Mouse (Mus musculus): Measurements from ENCODE around the gene Adcy9. TPM values are rescaled to one million over a fixed set of nuclear protein-coding genes. Genes with fewer than 3 reads are reported as not detected.

Adcy9 gene
- polyA plus RNA-seq, 1 experiment from 2014 or later, result 1.4 TPM

DNA sequence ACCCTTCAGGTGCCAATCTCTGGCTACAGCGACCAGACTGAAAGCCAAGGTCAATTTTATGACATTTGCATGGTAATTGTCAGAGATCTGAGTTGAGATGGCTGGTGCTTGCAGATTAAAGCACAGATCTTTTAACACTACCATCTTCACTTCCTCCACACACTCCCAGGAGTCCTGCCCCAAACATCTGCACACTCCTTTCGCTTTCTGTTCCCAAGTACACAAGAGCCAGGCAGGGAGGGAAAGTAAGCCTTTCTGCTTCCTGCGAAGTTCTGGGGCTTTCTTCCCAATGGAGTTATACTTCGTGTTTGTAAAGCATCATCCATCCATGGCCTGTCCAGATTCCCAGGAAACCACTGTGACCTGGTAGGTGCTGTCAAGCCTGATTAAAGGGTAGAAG lies 38.8 kb downstream of the Adcy9 start:
- Histone ChIP-seq H3K27ac (ENCODE audit: low read length) (no peak overlapping the region), H3K27me3 (ENCODE audit: control insufficient read depth, insufficient read depth, low read length) (no peaks in the 10 kb centered on the region), H3K4me2 (replicated peaks; ENCODE audit: low read depth, low read length) (no peak overlapping the region), H3K4me1 (ENCODE audit: control insufficient read depth, insufficient read depth, low read length) (no peaks in the 10 kb centered on the region), H3K9ac (replicated peaks; ENCODE audit: low read depth, low read length) (no peak overlapping the region), H3K36me3 (ENCODE audit: control insufficient read depth, insufficient read depth, low read length) (no peaks in the 10 kb centered on the region), H3K4me3 (ENCODE audit: low read depth, low read length) (no peak overlapping the region), H3K9me3 (ENCODE audit: control insufficient read depth, low read depth, low read length) (no peaks in the 10 kb centered on the region)
- WGBS, result 67% methylated on average over 4 of the region's 4 CpGs
- ATAC-seq (ENCODE audit: insufficient number of reproducible peaks, insufficient read depth, low FRiP score, low read depth), result no peak

- Histone ChIP-seq H3K4me1 (ENCODE audit: control insufficient read depth, insufficient read depth, low read length) (no peaks in the 10 kb centered on the region), H3K27ac (ENCODE audit: low read length) (no peak overlapping the region), H3K9ac (replicated peaks; ENCODE audit: low read depth, low read length) (no peak overlapping the region), H3K4me3 (ENCODE audit: low read depth, low read length) (no peak overlapping the region), H3K36me3 (ENCODE audit: control insufficient read depth, insufficient read depth, low read length) (no peaks in the 10 kb centered on the region), H3K9me3 (ENCODE audit: control insufficient read depth, low read depth, low read length) (no peaks in the 10 kb centered on the region), H3K4me2 (replicated peaks; ENCODE audit: low read depth, low read length) (no peak overlapping the region), H3K27me3 (ENCODE audit: control insufficient read depth, insufficient read depth, low read length) (no peaks in the 10 kb centered on the region)
- no peak for ATAC-seq (ENCODE audit: insufficient number of reproducible peaks, insufficient read depth, low FRiP score, low read depth)
- WGBS, result 70% methylated on average over 1 of the region's 1 CpGs
Observed at GRCm38 (mm10) chr16:4378788-4379187, 41.5 kb downstream of the Adcy9 start.

- Histone ChIP-seq H3K27ac (ENCODE audit: low read length) (no peak overlapping the region), H3K4me3 (ENCODE audit: low read depth, low read length) (no peak overlapping the region), H3K9ac (replicated peaks; ENCODE audit: low read depth, low read length) (no peak overlapping the region), H3K27me3 (ENCODE audit: control insufficient read depth, insufficient read depth, low read length) (no peaks in the 10 kb centered on the region), H3K9me3 (ENCODE audit: control insufficient read depth, low read depth, low read length) (no peaks in the 10 kb centered on the region), H3K4me1 (ENCODE audit: control insufficient read depth, insufficient read depth, low read length) (no peaks in the 10 kb centered on the region), H3K36me3 (ENCODE audit: control insufficient read depth, insufficient read depth, low read length) (no peaks in the 10 kb centered on the region), H3K4me2 (replicated peaks; ENCODE audit: low read depth, low read length) (no peak overlapping the region)
- WGBS, result 65% methylated on average over 5 of the region's 5 CpGs
- ATAC-seq (ENCODE audit: insufficient number of reproducible peaks, insufficient read depth, low FRiP score, low read depth), result no peak
Observed at GRCm38 (mm10) chr16:4377556-4377955, 42.7 kb downstream of the Adcy9 start.

GRCm38 (mm10) chr16:4374780-4375380 lies 45.4 kb downstream of the Adcy9 start:
- Histone ChIP-seq H3K4me3 (ENCODE audit: low read depth, low read length) (no peak overlapping the region), H3K9ac (replicated peaks; ENCODE audit: low read depth, low read length) (no peak overlapping the region), H3K9me3 (ENCODE audit: control insufficient read depth, low read depth, low read length) (no peaks in the 10 kb centered on the region), H3K4me1 (ENCODE audit: control insufficient read depth, insufficient read depth, low read length) (no peaks in the 10 kb centered on the region), H3K27me3 (ENCODE audit: control insufficient read depth, insufficient read depth, low read length) (no peaks in the 10 kb centered on the region), H3K4me2 (replicated peaks; ENCODE audit: low read depth, low read length) (no peak overlapping the region), H3K27ac (ENCODE audit: low read length) (no peak overlapping the region), H3K36me3 (ENCODE audit: control insufficient read depth, insufficient read depth, low read length) (no peaks in the 10 kb centered on the region)
- WGBS, result 79% methylated on average over 7 of the region's 7 CpGs
- no peak for ATAC-seq (ENCODE audit: insufficient number of reproducible peaks, insufficient read depth, low FRiP score, low read depth)

GRCm38 (mm10) chr16:4374270-4374669 lies 46.0 kb downstream of the Adcy9 start:
- no peaks in the 10 kb centered on the region for H3K4me1 ChIP-seq (ENCODE audit: control insufficient read depth, insufficient read depth, low read length)
- no peak for ATAC-seq (ENCODE audit: insufficient number of reproducible peaks, insufficient read depth, low FRiP score, low read depth)
- H3K4me3 ChIP-seq (ENCODE audit: low read depth, low read length), result no peak overlapping the region
- 78% methylated on average over 5 of the region's 5 CpGs for WGBS
- H3K36me3 ChIP-seq (ENCODE audit: control insufficient read depth, insufficient read depth, low read length), result no peaks in the 10 kb centered on the region
- H3K4me2 ChIP-seq (replicated peaks; ENCODE audit: low read depth, low read length), result no peak overlapping the region
- no peaks in the 10 kb centered on the region for H3K9me3 ChIP-seq (ENCODE audit: control insufficient read depth, low read depth, low read length)
- H3K27ac ChIP-seq (ENCODE audit: low read length), result no peak overlapping the region
- H3K27me3 ChIP-seq (ENCODE audit: control insufficient read depth, insufficient read depth, low read length), result no peaks in the 10 kb centered on the region
- H3K9ac ChIP-seq (replicated peaks; ENCODE audit: low read depth, low read length), result no peak overlapping the region

GRCm38 (mm10) chr16:4371039-4371438 lies 49.3 kb downstream of the Adcy9 start:
- Histone ChIP-seq H3K9ac (replicated peaks; ENCODE audit: low read depth, low read length) (no peak overlapping the region), H3K27ac (ENCODE audit: low read length) (no peak overlapping the region), H3K9me3 (ENCODE audit: control insufficient read depth, low read depth, low read length) (no peaks in the 10 kb centered on the region), H3K4me2 (replicated peaks; ENCODE audit: low read depth, low read length) (no peak overlapping the region), H3K27me3 (ENCODE audit: control insufficient read depth, insufficient read depth, low read length) (no peaks in the 10 kb centered on the region), H3K4me3 (ENCODE audit: low read depth, low read length) (no peak overlapping the region), H3K4me1 (ENCODE audit: control insufficient read depth, insufficient read depth, low read length) (no peaks in the 10 kb centered on the region), H3K36me3 (ENCODE audit: control insufficient read depth, insufficient read depth, low read length) (no peaks in the 10 kb centered on the region)
- ATAC-seq (ENCODE audit: insufficient number of reproducible peaks, insufficient read depth, low FRiP score, low read depth), result no peak
- WGBS, result 60% methylated on average over 2 of the region's 2 CpGs

GRCm38 (mm10) chr16:4370141-4370541 lies 50.2 kb downstream of the Adcy9 start:
- Histone ChIP-seq H3K4me3 (ENCODE audit: low read depth, low read length) (no peak overlapping the region), H3K9me3 (ENCODE audit: control insufficient read depth, low read depth, low read length) (no peaks in the 10 kb centered on the region), H3K27me3 (ENCODE audit: control insufficient read depth, insufficient read depth, low read length) (no peaks in the 10 kb centered on the region), H3K4me2 (replicated peaks; ENCODE audit: low read depth, low read length) (no peak overlapping the region), H3K4me1 (ENCODE audit: control insufficient read depth, insufficient read depth, low read length) (no peaks in the 10 kb centered on the region), H3K27ac (ENCODE audit: low read length) (no peak overlapping the region), H3K36me3 (ENCODE audit: control insufficient read depth, insufficient read depth, low read length) (no peaks in the 10 kb centered on the region), H3K9ac (replicated peaks; ENCODE audit: low read depth, low read length) (no peak overlapping the region)
- no peak for ATAC-seq (ENCODE audit: insufficient number of reproducible peaks, insufficient read depth, low FRiP score, low read depth)
- 82% methylated on average over 10 of the region's 10 CpGs for WGBS

DNA sequence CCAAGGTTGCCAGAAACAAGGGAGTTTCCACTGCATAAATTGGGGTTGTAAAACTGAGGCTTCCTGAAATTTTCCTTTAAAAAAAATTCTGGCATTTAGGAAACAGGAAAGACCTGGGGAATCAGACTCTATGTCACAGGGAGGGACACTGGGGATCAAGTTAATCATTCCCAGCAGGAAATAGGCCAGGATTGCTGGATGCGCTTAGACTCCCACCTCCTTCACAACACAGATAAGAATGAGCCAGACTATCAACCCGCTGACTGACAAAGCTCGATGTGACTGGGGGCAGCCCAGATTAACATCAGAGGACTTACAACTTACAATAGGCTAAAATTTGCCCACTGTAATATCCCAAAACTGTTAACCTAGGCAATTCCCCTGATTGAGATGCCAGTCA lies 52.4 kb downstream of the Adcy9 start:
- 50% methylated on average over 3 of the region's 3 CpGs for WGBS
- no peak overlapping the region for H3K4me3 ChIP-seq (ENCODE audit: low read depth, low read length)

DNA sequence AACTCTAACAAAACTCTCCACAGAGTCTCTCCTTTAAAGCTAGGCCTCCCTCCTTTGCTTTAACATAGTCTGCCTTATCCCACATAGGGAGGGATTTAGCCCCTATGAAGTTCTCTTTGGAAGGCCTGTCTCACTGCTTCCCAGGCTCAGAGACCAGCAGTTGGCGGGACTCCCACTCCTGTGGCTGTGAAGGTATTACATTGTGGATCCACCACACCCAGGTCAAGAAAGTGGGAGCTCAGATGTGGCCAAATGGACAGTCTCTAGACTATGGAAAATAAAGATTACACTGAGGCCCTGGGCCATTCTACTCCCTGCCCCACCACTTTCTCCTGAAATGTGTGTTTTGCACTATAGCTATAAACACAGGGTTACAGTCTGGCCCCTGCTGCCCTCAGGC lies 53.0 kb downstream of the Adcy9 start:
- 82% methylated on average over 1 of the region's 1 CpGs for WGBS
- H3K4me1 ChIP-seq (ENCODE audit: control insufficient read depth, insufficient read depth, low read length), result no peaks in the 10 kb centered on the region
- no peak overlapping the region for H3K9ac ChIP-seq (replicated peaks; ENCODE audit: low read depth, low read length)
- H3K4me2 ChIP-seq (replicated peaks; ENCODE audit: low read depth, low read length), result no peak overlapping the region
- ATAC-seq (ENCODE audit: insufficient number of reproducible peaks, insufficient read depth, low FRiP score, low read depth), result no peak
- no peak overlapping the region for H3K4me3 ChIP-seq (ENCODE audit: low read depth, low read length)
- H3K27me3 ChIP-seq (ENCODE audit: control insufficient read depth, insufficient read depth, low read length), result no peaks in the 10 kb centered on the region
- no peaks in the 10 kb centered on the region for H3K36me3 ChIP-seq (ENCODE audit: control insufficient read depth, insufficient read depth, low read length)
- H3K27ac ChIP-seq (ENCODE audit: low read length), result no peak overlapping the region
- H3K9me3 ChIP-seq (ENCODE audit: control insufficient read depth, low read depth, low read length), result no peaks in the 10 kb centered on the region

More for the DNA sequence above, 52.4 kb downstream of the Adcy9 start:
- Histone ChIP-seq H3K36me3 (ENCODE audit: control insufficient read depth, insufficient read depth, low read length) (no peaks in the 10 kb centered on the region), H3K27ac (ENCODE audit: low read length) (no peak overlapping the region), H3K27me3 (ENCODE audit: control insufficient read depth, insufficient read depth, low read length) (no peaks in the 10 kb centered on the region), H3K4me2 (replicated peaks; ENCODE audit: low read depth, low read length) (no peak overlapping the region), H3K9ac (replicated peaks; ENCODE audit: low read depth, low read length) (no peak overlapping the region), H3K4me1 (ENCODE audit: control insufficient read depth, insufficient read depth, low read length) (no peaks in the 10 kb centered on the region), H3K9me3 (ENCODE audit: control insufficient read depth, low read depth, low read length) (no peaks in the 10 kb centered on the region)
- ATAC-seq (ENCODE audit: insufficient number of reproducible peaks, insufficient read depth, low FRiP score, low read depth), result no peak

Measured in stomach, embryonic 14.5 days (tissue).